Mouse (Mus musculus) liver, embryonic 16.5 days (tissue): Measurements from ENCODE around the gene Dtx4. TPM values are rescaled to one million over a fixed set of nuclear protein-coding genes. Genes with fewer than 3 reads are reported as not detected.

Experiments used
- ATAC-seq: fragments of 200-750 bp; cut with Nextera tagmentation; 2 replicates; pipeline ENCODE4 v1.8.0; 2017; ENCODE audit warnings: low read depth, mild to moderate bottlenecking, moderate number of reproducible peaks, moderate library complexity
- H3K27ac ChIP-seq: fragments of 300-500 bp; sonication (generic); 2 replicates; pipeline ENCODE4 v1.5.1; 2014; ENCODE audit warnings: mild to moderate bottlenecking, low read length
- H3K27me3 ChIP-seq: fragments of 300-500 bp; sonication (generic); 2 replicates; pipeline ENCODE4 v1.6.1; 2014; ENCODE audit warnings: low read depth, low read length, mixed read lengths; ENCODE audit not compliant: control insufficient read depth, insufficient read depth
- H3K36me3 ChIP-seq: fragments of 300-500 bp; sonication (generic); 2 replicates; pipeline ENCODE4 v1.6.1; 2014; ENCODE audit warnings: mild to moderate bottlenecking; ENCODE audit not compliant: control insufficient read depth, insufficient read depth
- H3K4me1 ChIP-seq: fragments of 300-500 bp; sonication (generic); 2 replicates; pipeline ENCODE4 v1.6.1; 2014; ENCODE audit warnings: low read depth, low read length, mixed read lengths; ENCODE audit not compliant: control insufficient read depth
- H3K4me2 ChIP-seq: fragments of 300-500 bp; sonication (generic); 2 replicates; pipeline ENCODE4 v1.6.1; 2014; ENCODE audit warnings: low read depth, low read length, mixed read lengths
- H3K4me3 ChIP-seq: fragments of 300-500 bp; sonication (generic); 2 replicates; pipeline ENCODE4 v1.5.1; 2014; ENCODE audit warnings: low read depth, mild to moderate bottlenecking, low read length
- H3K9ac ChIP-seq: fragments of 300-500 bp; sonication (generic); 2 replicates; pipeline ENCODE4 v1.6.1; 2014; ENCODE audit warnings: low read depth, low read length
- H3K9me3 ChIP-seq: fragments of 300-500 bp; sonication (generic); replicated peaks from 2 replicates; pipeline ENCODE4 v1.6.1; 2016; ENCODE audit warnings: low read length; ENCODE audit not compliant: control insufficient read depth
- WGBS: fragments of 180-500 bp; shearing (Covaris S2); extraction: QIAGEN DNeasy Blood & Tissue Kit; methylation state at CpG from one replicate; pipeline ENCODE4 v1.1.7; 2014; ENCODE audit not compliant: insufficient replicate concordance; 5-methylcytosine and 5-hydroxymethylcytosine counted together
- polyA plus RNA-seq: library from polyadenylated mRNA; unstranded; fragments of >200 nt; fragmentation: Nextera tagmentation; extraction: Ambion mirVana; gene quantifications from 2 replicates; pipeline ENCODE4 v1.2.1, GENCODE M21; 2015

The Dtx4 gene
- polyA plus RNA-seq, 1 experiment from 2014 or later, result 2.2 TPM

DNA sequence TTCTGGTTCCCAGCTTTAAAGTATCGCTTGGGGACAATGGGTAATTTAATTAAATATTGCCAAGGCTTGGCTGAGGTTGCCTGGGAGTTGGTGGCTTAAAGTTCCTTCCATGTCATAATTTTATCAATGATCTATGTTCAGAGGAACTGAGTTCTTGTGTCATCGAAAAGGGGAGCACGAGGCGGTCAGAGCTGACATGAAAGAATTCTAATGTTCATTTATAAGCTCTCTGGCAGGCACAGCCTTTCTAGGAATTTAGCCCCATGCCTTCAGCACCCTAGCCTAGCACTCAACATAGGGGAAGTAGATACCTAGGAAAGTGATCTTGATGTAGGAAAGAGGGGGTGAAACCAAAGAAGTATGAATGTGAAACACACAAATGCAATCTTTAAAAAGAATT is 2.9 kb downstream of the Dtx4 start:
- peaks cover 19% of the 10 kb centered on the region for H3K27me3 ChIP-seq
- ATAC-seq, result no peak
- H3K27ac ChIP-seq, result no peak overlapping the region
- WGBS, result 61% methylated on average over 4 of the region's 4 CpGs
- H3K4me3 ChIP-seq, result no peak overlapping the region
- H3K36me3 ChIP-seq, result no peaks in the 10 kb centered on the region
- H3K4me1 ChIP-seq, result no peaks in the 10 kb centered on the region
- no peak overlapping the region for H3K9ac ChIP-seq
- no peaks in the 10 kb centered on the region for H3K9me3 ChIP-seq
- H3K4me2 ChIP-seq, result no peak overlapping the region

DNA sequence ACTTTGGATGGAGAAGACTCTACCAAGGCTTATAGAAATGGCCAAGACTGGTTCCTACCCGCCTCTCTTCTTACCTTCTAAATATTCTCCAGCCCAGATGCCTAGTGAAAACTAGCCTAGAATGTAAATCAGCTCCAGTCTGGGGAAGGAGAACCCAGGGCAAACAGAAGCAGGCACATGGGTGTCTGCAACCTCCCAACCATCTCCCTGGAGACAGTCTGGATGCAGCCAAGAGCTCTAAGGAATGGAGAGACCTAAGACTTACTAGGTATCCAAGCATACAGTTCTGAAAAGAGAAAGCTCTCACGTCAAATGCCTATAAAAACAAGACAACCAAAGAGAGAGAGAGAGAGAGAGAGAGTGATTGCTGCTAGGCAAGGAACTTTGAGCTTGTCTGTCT is 3.3 kb downstream of the Dtx4 start:
- H3K27ac ChIP-seq, result no peak overlapping the region
- 49% methylated on average over 2 of the region's 2 CpGs for WGBS
- no peak overlapping the region for H3K4me3 ChIP-seq
- peaks cover 19% of the 10 kb centered on the region for H3K27me3 ChIP-seq
- no peaks in the 10 kb centered on the region for H3K36me3 ChIP-seq
- no peak overlapping the region for H3K4me2 ChIP-seq
- no peaks in the 10 kb centered on the region for H3K4me1 ChIP-seq
- no peaks in the 10 kb centered on the region for H3K9me3 ChIP-seq
- H3K9ac ChIP-seq, result no peak overlapping the region
- no peak for ATAC-seq

DNA sequence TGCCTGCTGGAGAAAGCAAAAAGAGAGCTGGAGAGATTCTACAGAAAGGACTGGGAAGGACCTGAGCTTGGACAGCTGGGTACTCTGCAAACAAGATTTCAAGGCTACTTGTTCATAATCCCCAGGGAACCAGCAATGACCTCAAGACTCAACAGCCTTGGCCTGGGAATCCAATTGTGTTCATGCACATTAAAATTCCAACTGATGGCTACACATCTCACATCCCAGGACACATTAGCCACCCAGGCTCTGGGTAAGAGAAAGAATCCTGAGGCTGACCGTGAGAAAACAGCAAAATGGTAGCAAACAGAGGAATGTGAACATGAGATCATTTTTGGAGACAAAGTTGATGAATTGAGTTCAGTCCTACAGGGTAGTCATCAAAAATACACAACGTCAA is 5.0 kb downstream of the Dtx4 start:
- Histone ChIP-seq H3K27ac (no peak overlapping the region), H3K4me1 (no peaks in the 10 kb centered on the region), H3K9ac (no peak overlapping the region), H3K4me2 (no peak overlapping the region), H3K27me3 (peaks cover 14% of the 10 kb centered on the region), H3K9me3 (no peaks in the 10 kb centered on the region), H3K4me3 (no peak overlapping the region), H3K36me3 (no peaks in the 10 kb centered on the region)
- no peak for ATAC-seq
- 62% methylated on average over 2 of the region's 2 CpGs for WGBS

DNA sequence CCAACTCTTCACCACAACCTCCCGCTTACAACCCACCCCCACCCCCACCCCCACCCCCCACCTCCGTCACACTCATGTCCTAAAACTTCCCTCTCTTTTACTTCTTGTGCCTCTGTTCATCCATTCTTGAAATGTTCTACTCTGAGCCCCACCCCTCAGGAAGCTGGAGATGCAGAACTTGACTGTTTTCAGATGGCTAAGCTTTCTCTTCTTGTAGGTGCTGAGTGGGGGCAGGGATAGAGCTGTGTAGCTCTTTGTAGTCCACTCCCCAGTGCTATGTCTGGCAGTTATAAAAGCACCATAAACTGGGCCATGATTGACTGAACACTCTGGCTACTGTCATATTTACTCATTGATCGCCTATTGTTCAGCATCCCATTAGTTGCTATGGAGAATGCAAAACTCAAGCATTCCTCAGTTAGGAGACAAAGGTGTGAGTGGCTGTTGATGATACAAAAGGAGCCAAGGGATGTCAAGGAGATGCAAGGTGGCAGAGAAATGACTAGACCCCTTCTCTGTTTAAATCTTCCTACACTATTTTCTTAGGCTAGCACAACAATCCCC is 6.2 kb downstream of the Dtx4 start:
- peaks cover 2% of the 10 kb centered on the region for H3K27me3 ChIP-seq
- H3K9me3 ChIP-seq, result no peaks in the 10 kb centered on the region
- no peak for ATAC-seq
- WGBS, result 54% methylated on average over 3 of the region's 3 CpGs
- H3K27ac ChIP-seq, result no peak overlapping the region
- no peaks in the 10 kb centered on the region for H3K36me3 ChIP-seq
- H3K4me3 ChIP-seq, result no peak overlapping the region
- H3K9ac ChIP-seq, result no peak overlapping the region
- no peaks in the 10 kb centered on the region for H3K4me1 ChIP-seq
- no peak overlapping the region for H3K4me2 ChIP-seq

DNA sequence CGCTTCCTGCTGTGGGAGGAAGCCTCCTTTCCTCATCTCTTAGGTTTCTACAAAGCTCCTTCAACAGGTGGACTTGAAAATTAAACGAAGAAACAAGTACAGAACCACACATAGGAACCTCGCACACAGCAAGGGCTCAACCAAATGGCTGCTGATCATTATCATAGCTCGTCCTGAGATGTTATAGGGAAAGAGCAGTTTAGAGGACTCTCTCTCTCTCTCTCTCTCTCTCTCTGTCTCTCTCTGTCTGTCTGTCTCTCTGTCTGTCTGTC is 7.1 kb downstream of the Dtx4 start:
- H3K27ac ChIP-seq, result no peak overlapping the region
- no peak overlapping the region for H3K4me2 ChIP-seq
- H3K9me3 ChIP-seq, result no peaks in the 10 kb centered on the region
- H3K27me3 ChIP-seq, result no peaks in the 10 kb centered on the region
- ATAC-seq, result no peak
- H3K4me1 ChIP-seq, result no peaks in the 10 kb centered on the region
- H3K9ac ChIP-seq, result no peak overlapping the region
- H3K36me3 ChIP-seq, result no peaks in the 10 kb centered on the region
- 38% methylated on average over 4 of the region's 4 CpGs for WGBS
- no peak overlapping the region for H3K4me3 ChIP-seq

DNA sequence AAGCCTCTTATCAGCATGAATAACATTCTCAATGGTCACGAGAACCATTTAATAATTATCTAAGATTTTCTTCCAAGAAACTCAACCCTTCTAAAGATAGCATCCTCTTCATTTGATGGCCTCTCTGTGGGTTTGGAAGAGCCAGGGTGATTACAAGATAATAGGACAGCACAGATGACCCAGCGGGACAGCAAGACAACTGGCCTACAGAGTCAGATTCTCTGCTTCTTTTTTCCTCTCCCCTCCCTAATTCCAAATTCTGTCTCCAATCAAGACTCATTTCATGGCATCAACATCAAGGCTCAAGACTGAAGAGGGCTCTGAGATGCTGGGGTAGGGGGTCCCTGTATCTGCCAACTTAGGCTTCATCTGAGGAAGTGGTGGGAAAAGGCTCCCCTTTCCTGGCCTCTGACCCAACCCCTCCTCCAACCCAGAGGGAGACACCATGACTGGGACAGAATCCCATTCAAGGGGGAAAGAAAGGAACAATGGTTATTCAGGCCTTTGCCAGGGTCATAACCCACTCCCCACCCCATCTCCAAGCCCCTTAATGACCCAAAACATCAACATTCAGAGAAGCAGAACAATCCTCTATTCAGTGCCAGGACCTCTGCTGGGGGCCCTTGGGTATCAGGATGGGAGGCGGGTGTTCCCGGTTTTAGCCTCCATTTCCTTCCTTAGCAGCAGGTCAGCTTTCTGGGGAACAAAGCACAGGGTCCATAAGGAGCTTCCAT is 7.6 kb downstream of the Dtx4 start:
- H3K4me1 ChIP-seq, result no peaks in the 10 kb centered on the region
- 41% methylated on average over 4 of the region's 4 CpGs for WGBS
- no peak for ATAC-seq

DNA sequence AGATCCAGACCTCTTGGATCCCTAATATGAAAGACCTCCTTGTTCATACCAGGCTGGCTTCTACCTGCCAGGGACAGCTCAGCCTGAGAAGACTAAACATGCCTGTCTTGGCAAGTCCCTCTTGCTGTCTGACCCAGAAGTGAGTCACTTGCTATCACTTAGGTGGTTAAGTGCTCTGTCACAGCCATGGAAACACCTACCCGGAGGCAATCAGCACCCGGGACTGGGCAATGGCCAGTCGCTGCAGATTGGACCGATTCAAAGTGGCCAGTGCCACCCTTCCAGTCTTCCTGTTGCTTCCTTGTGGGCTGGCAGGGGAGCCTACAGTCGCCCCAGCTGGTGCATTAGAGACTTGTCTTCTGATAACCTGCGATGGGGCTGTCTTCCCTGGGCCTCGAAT is 9.6 kb downstream of the Dtx4 start:
- Histone ChIP-seq H3K4me2 (no peak overlapping the region), H3K9me3 (no peaks in the 10 kb centered on the region), H3K4me1 (peaks cover 11% of the 10 kb centered on the region), H3K9ac (no peak overlapping the region), H3K27ac (no peak overlapping the region), H3K4me3 (no peak overlapping the region), H3K36me3 (no peaks in the 10 kb centered on the region), H3K27me3 (no peaks in the 10 kb centered on the region)
- ATAC-seq, result no peak
- WGBS, result 77% methylated on average over 7 of the region's 7 CpGs

More for the DNA sequence above, 7.6 kb downstream of the Dtx4 start:
- Histone ChIP-seq H3K9ac (no peak overlapping the region), H3K9me3 (no peaks in the 10 kb centered on the region), H3K4me3 (no peak overlapping the region), H3K27me3 (no peaks in the 10 kb centered on the region), H3K4me2 (no peak overlapping the region), H3K36me3 (no peaks in the 10 kb centered on the region), H3K27ac (no peak overlapping the region)

DNA sequence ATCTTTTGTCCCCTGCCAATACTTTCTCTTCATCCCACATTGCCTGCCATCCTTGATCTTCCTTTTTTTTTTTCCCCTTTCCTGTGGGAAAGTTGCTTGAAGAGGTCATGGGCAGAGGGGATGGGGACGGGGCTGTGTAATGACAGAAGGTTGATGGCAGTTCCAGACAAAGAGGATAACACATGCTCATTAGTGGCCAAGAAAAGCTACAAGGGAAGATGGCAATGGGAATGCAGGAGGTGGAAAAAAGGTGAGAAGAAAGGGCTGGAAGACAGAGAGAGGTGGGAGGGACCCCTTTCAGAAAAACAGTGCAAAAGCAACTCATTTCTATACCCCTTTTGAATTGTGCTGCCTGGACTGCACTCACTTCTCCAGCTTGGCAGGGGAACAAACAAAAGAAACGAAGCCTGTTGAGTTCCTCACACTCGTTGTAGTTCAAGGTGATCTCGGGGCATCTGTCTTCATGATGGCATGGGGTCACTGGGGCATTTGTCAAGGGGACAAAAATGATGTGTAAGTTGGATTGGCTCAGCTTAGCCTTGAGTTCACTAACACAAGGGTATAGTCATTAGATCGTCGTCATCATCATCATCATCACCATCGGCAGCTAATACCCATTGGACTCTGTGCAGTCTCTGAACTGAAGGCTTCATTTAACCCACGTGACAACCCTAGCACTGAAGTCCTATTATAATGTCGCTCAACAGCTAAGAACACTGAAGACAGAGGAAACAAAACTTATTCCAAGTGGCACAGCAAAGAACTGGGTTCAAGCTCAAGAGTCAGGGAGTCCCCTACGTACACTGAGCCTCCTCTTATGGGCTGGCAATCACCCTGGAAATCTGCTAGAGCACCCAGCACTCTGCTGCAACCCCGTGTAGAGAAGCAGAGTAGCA is 11.3 kb downstream of the Dtx4 start:
- H3K9ac ChIP-seq, result no peak overlapping the region
- no peaks in the 10 kb centered on the region for H3K36me3 ChIP-seq
- peak overlapping the region; percentile 22; the same call in 1 of the 2 replicates for H3K4me2 ChIP-seq
- peak overlapping the region; percentile 41; the same call in 1 of the 2 replicates for H3K27ac ChIP-seq
- H3K4me3 ChIP-seq, result no peak overlapping the region
- 54% methylated on average over 11 of the region's 11 CpGs for WGBS
- peaks cover 13% of the 10 kb centered on the region for H3K4me1 ChIP-seq
- no peaks in the 10 kb centered on the region for H3K27me3 ChIP-seq
- no peak for ATAC-seq
- H3K9me3 ChIP-seq, result no peaks in the 10 kb centered on the region
